Mouse (Mus musculus) midbrain, embryonic 14.5 days (tissue): Measurements from ENCODE around the gene Pold4. TPM values are rescaled to one million over a fixed set of nuclear protein-coding genes. Genes with fewer than 3 reads are reported as not detected.
"Not testable (repeated sequence)": the region's sequence is repeated elsewhere in the genome, so short reads cannot be mapped to it uniquely, and the experiment has no call there.

Experiments
- ATAC-seq: fragments of 200-750 bp; cut with Nextera tagmentation; 2 replicates; pipeline ENCODE4 v1.8.0; 2017; ENCODE audit warnings: moderate number of reproducible peaks, moderate library complexity; ENCODE audit not compliant: low FRiP score, low TSS enrichment
- DNase-seq: peaks from one replicate; pipeline ENCODE4 v3.0.0-alpha.2; 2015
- H3K27ac ChIP-seq: fragments of 300-500 bp; sonication (generic); replicated peaks from 2 replicates; pipeline ENCODE4 v1.5.1; 2014; ENCODE audit warnings: mild to moderate bottlenecking, low read depth, low read length, moderate library complexity
- H3K27me3 ChIP-seq: fragments of 300-500 bp; sonication (generic); 2 replicates; pipeline ENCODE4 v1.6.1; 2014; ENCODE audit warnings: low read length, control low read depth, mixed read lengths; ENCODE audit not compliant: control insufficient read depth, insufficient read depth
- H3K36me3 ChIP-seq: fragments of 300-500 bp; sonication (generic); 2 replicates; pipeline ENCODE4 v1.6.1; 2014; ENCODE audit warnings: low read length, control low read depth; ENCODE audit not compliant: control insufficient read depth, insufficient read depth
- H3K4me1 ChIP-seq: fragments of 300-500 bp; sonication (generic); 2 replicates; pipeline ENCODE4 v1.6.1; 2014; ENCODE audit warnings: mild to moderate bottlenecking, antibody characterized with exemption, low read length, control low read depth; ENCODE audit not compliant: control insufficient read depth, insufficient read depth
- H3K4me2 ChIP-seq: fragments of 300-500 bp; sonication (generic); 2 replicates; pipeline ENCODE4 v1.6.1; 2014; ENCODE audit warnings: mild to moderate bottlenecking, low read length, moderate library complexity
- H3K4me3 ChIP-seq: fragments of 300-500 bp; sonication (generic); replicated peaks from 2 replicates; pipeline ENCODE4 v1.5.1; 2014; ENCODE audit warnings: low read depth, low read length
- H3K9ac ChIP-seq: fragments of 300-500 bp; sonication (generic); replicated peaks from 2 replicates; pipeline ENCODE4 v1.6.1; 2014; ENCODE audit warnings: mild to moderate bottlenecking, low read length, moderate library complexity
- H3K9me3 ChIP-seq: fragments of 300-500 bp; sonication (generic); 2 replicates; pipeline ENCODE4 v1.6.1; 2016; ENCODE audit warnings: low read length, control low read depth, mixed read lengths; ENCODE audit not compliant: control insufficient read depth
- WGBS: fragments of 180-500 bp; shearing (Covaris S2); extraction: QIAGEN DNeasy Blood & Tissue Kit; methylation state at CpG from one replicate; pipeline ENCODE4 v1.1.7; 2014; 5-methylcytosine and 5-hydroxymethylcytosine counted together
- polyA plus RNA-seq: library from polyadenylated mRNA; unstranded; fragments of >200 nt; fragmentation: Nextera tagmentation; extraction: Ambion mirVana; gene quantifications from 2 replicates; pipeline ENCODE4 v1.2.1, GENCODE M21; 2014

Gene Pold4
- polyA plus RNA-seq, 1 experiment from 2014 or later, result 18.5 TPM

- ATAC-seq, result not testable (repeated sequence)
- WGBS, result 87% methylated on average over 1 of the region's 1 CpGs
Measured at GRCm38 (mm10) chr19:4248683-4249082, 17.0 kb downstream of the Pold4 start.

DNA sequence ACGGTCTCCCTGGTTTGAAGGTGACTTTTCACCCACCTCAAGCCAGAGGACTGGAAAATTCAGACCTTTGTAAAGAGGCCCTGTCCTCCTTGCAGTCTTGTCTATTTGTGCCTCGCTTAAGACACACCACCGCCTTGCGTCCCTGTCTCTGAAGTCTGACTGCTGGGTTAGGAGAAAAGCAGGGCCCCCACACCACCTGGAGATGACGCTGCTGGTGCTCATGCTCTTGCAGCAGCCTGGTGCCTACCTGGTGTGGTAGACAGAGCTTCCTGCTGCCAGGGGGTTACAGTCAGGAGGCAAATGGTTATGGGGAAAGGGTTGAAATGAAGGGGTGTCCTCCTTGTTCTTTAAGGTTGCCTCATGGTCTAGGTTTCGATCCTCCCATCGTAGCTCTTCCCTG lies 22.5 kb downstream of the Pold4 start:
- no peak overlapping the region for H3K4me2 ChIP-seq
- WGBS, result 90% methylated on average over 7 of the region's 7 CpGs

More at GRCm38 (mm10) chr19:4248683-4249082, 17.0 kb downstream of the Pold4 start:
- H3K36me3 ChIP-seq, H3K4me3 ChIP-seq, H3K4me2 ChIP-seq, H3K9me3 ChIP-seq, H3K4me1 ChIP-seq, DNase-seq, H3K9ac ChIP-seq, H3K27me3 ChIP-seq, H3K27ac ChIP-seq: not testable (repeated sequence)

DNA sequence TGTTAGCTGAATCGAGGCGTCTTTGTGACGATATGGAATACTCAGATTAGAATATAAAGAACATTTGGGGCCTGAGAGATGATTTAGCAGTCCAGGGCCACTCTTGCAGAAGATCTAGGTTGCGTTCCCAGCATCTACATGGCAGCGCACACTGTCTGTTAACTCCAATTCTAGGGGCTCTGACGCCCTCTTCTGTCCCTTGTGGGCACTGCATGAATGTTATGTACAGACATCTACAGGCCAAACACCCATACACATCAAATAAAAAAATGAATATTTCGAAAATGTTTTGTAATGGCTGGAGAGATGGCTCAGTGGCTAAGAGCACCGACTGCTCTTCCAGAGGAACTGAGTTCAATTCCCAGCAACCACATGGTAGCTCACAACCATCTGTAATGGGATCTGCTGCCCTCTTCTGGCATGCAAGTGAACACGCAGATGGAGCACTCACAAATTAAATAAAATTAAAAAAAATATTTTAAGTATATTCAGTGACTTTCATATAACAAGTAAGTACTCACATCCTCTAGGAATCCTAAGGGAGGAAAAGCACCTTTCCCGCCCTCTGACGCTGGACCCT lies 24.0 kb downstream of the Pold4 start:
- Histone ChIP-seq H3K4me2 (no peak overlapping the region), H3K4me3 (no peak overlapping the region), H3K27ac (no peak overlapping the region), H3K9ac (no peak overlapping the region), H3K36me3 (no peaks in the 10 kb centered on the region), H3K4me1 (no peaks in the 10 kb centered on the region), H3K9me3 (no peaks in the 10 kb centered on the region), H3K27me3 (no peaks in the 10 kb centered on the region)
- ATAC-seq (no peak), DNase-seq (no peak)
- WGBS, result 71% methylated on average over 11 of the region's 11 CpGs

More for the DNA sequence above, 22.5 kb downstream of the Pold4 start:
- Histone ChIP-seq H3K9ac (no peak overlapping the region), H3K9me3 (no peaks in the 10 kb centered on the region), H3K4me3 (no peak overlapping the region), H3K27ac (no peak overlapping the region), H3K27me3 (no peaks in the 10 kb centered on the region), H3K4me1 (no peaks in the 10 kb centered on the region), H3K36me3 (no peaks in the 10 kb centered on the region)
- DNase-seq, result no peak
- no peak for ATAC-seq

DNA sequence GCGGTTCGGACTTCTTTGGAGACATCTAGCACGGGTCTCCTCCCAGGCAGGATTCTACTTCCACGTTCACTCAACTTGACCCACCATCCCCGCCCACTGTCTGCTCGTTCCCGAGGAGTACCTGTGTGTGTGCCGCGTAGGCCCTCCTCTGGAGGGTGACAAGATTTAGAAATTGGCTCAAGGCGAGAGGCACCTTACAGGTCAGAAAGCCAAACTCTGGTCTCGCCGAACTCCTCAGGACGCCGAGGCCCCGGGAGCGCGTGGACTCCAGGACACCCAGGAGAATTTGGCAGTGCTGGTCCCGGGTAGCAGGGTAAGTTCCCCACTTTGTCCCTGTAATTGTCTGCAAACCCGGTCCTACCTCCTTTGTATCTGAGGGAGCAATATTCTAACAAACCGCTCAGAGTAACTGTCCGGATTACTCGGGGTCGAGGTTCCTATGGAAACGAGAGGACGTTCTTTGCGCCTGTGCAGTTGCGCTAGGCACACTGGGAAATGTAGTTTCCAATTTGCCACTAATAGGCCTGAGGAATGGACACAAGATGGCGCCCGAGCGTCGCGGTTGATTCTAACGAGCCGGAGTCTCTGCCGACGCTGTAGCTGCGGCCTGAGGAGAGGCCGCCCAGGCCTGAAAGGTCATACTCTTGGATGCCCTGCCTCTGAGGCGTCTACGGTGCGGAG lies 25.7 kb downstream of the Pold4 start:
- Histone ChIP-seq H3K4me1 (no peaks in the 10 kb centered on the region), H3K36me3 (no peaks in the 10 kb centered on the region), H3K27ac (0 out of 2 replicates have a peak overlapping the region, but pooled peaks have one; percentile 14), H3K9me3 (no peaks in the 10 kb centered on the region), H3K9ac (peak overlapping the region; percentile 49), H3K27me3 (no peaks in the 10 kb centered on the region), H3K4me2 (peak overlapping the region; percentile 86), H3K4me3 (peak overlapping the region; percentile 59)
- DNase-seq, result peak; percentile 99
- peak; percentile 92 for ATAC-seq
- under 1% methylated on average over 41 of the region's 41 CpGs for WGBS

GRCm38 (mm10) chr19:4257897-4258252 lies 26.2 kb downstream of the Pold4 start:
- Histone ChIP-seq H3K4me1 (no peaks in the 10 kb centered on the region), H3K9ac (peak overlapping the region; percentile 45), H3K27ac (no peak overlapping the region), H3K4me2 (peak overlapping the region; percentile 86), H3K36me3 (no peaks in the 10 kb centered on the region), H3K9me3 (no peaks in the 10 kb centered on the region), H3K27me3 (no peaks in the 10 kb centered on the region), H3K4me3 (peak overlapping the region; percentile 59)
- 16% methylated on average over 12 of the region's 12 CpGs for WGBS
- peak; percentile 50 for ATAC-seq
- DNase-seq, result no peak

GRCm38 (mm10) chr19:4261038-4261698 lies 29.5 kb downstream of the Pold4 start:
- DNase-seq (peak; percentile 24), ATAC-seq (no peak)
- no peaks in the 10 kb centered on the region for H3K4me1 ChIP-seq
- no peaks in the 10 kb centered on the region for H3K36me3 ChIP-seq
- no peaks in the 10 kb centered on the region for H3K27me3 ChIP-seq
- no peaks in the 10 kb centered on the region for H3K9me3 ChIP-seq
- 56% methylated on average over 8 of the region's 8 CpGs for WGBS
- no peak overlapping the region for H3K4me2 ChIP-seq
- no peak overlapping the region for H3K9ac ChIP-seq
- no peak overlapping the region for H3K4me3 ChIP-seq
- no peak overlapping the region for H3K27ac ChIP-seq

DNA sequence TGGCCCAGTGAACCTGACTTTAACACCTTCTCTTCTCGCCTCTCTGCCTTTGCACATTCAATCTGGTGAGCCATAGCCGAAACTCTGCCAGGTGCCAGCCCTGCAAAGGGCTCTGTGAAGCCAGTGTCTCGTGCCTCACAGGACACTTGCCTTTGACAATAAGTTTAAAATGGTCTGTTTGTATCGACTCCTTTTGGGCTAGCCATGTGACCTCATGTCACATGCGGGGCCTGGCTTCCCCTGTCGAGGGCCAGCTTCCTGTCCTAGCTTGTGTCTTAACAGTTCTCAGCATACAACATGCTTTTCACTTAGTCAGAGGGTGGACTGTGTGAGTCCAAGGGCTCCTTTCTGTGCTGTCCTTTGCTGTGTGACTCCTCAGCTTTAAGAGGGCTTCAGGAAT lies 31.1 kb downstream of the Pold4 start:
- H3K27ac ChIP-seq, result no peak overlapping the region
- WGBS, result 81% methylated on average over 6 of the region's 6 CpGs
- DNase-seq, result no peak
- H3K9me3 ChIP-seq, result no peaks in the 10 kb centered on the region
- H3K36me3 ChIP-seq, result no peaks in the 10 kb centered on the region
- no peak overlapping the region for H3K4me3 ChIP-seq
- no peak overlapping the region for H3K4me2 ChIP-seq
- H3K4me1 ChIP-seq, result no peaks in the 10 kb centered on the region
- H3K27me3 ChIP-seq, result peaks cover under 1% of the 10 kb centered on the region; the same call in 1 of the 2 replicates
- ATAC-seq, result no peak
- no peak overlapping the region for H3K9ac ChIP-seq

GRCm38 (mm10) chr19:4263702-4264101 lies 32.0 kb downstream of the Pold4 start:
- H3K4me2 ChIP-seq, result no peak overlapping the region
- H3K36me3 ChIP-seq, result no peaks in the 10 kb centered on the region
- peaks cover 6% of the 10 kb centered on the region; the same call in 1 of the 2 replicates for H3K27me3 ChIP-seq
- no peak for DNase-seq
- ATAC-seq, result no peak
- WGBS, result 72% methylated on average over 14 of the region's 14 CpGs
- no peak overlapping the region for H3K27ac ChIP-seq
- peaks cover under 1% of the 10 kb centered on the region; the same call in 1 of the 2 replicates for H3K4me1 ChIP-seq
- no peaks in the 10 kb centered on the region for H3K9me3 ChIP-seq
- no peak overlapping the region for H3K9ac ChIP-seq
- H3K4me3 ChIP-seq, result no peak overlapping the region
